Mouse (Mus musculus) adrenal gland, postnatal 10 days (tissue): ENCODE data around the gene Zfp511. TPM values are rescaled to one million over a fixed set of nuclear protein-coding genes. Genes with fewer than 3 reads are reported as not detected.

ENCODE experiments used
- microRNA-seq: library from miRNA; unstranded; fragments of <30 nt; microRNA quantifications from one replicate; pipeline ENCODE4 v1.2.0, GENCODE M21; 2021
- total RNA-seq, 2 experiments: library from RNA; stranded (reverse); gene quantifications; 2 replicates each; pipeline ENCODE4 v1.2.3; 2021

Gene Zfp511
- total RNA-seq, 2 experiments from 2014 or later: 14.0 to 18.1 TPM

Small RNA genes lying within 50 kb of the gene (microRNA-seq; reads per million reads assigned to microRNA genes)
- gene Mir7062: not detected

Other genes starting within 250 kb of the Zfp511 start
- gene Adgra1, start 202.2 kb upstream of the Zfp511 start, total RNA-seq: 1 to 10 TPM; 2.4 to 3.9 TPM
- under 1 TPM; 0.42 to 0.55 TPM for gene Kndc1, start 141.7 kb upstream of the Zfp511 start, total RNA-seq
- gene Utf1, start 92.6 kb upstream of the Zfp511 start, total RNA-seq: under 1 TPM in 1 of 2 experiments, not detected in 1; 0.24 TPM
- gene 6430531B16Rik, start 57.6 kb upstream of the Zfp511 start, total RNA-seq: under 1 TPM in 1 of 2 experiments, not detected in 1; 0.39 TPM
- 1 to 10 TPM; 1.9 to 2.9 TPM for gene Adam8, start 43.8 kb upstream of the Zfp511 start, total RNA-seq
- gene Tubgcp2, start 278 bp downstream of the Zfp511 start, total RNA-seq: 10 to 100 TPM; 32.7 to 37.4 TPM
- gene Msx3, start 12.7 kb downstream of the Zfp511 start, total RNA-seq: not detected
- gene Caly, start 46.2 kb downstream of the Zfp511 start, total RNA-seq: 1 to 10 TPM; 4.9 to 6.6 TPM
- not detected for gene Prap1, start 57.0 kb downstream of the Zfp511 start, total RNA-seq
- 10 to 100 TPM; 82.5 to 99.0 TPM for gene Fuom, start 66.0 kb downstream of the Zfp511 start, total RNA-seq
- 10 to 100 TPM; 21.2 to 25.1 TPM for gene Paox, start 79.4 kb downstream of the Zfp511 start, total RNA-seq
- gene Echs1, start 80.1 kb downstream of the Zfp511 start, total RNA-seq: 100 to 1,000 TPM; 600 to 610 TPM
- 10 to 100 TPM; 42.0 to 45.9 TPM for gene Mtg1, start 101.2 kb downstream of the Zfp511 start, total RNA-seq
- gene Sprn, start 118.5 kb downstream of the Zfp511 start, total RNA-seq: 1 to 10 TPM; 1.7 to 2.0 TPM
- not detected for gene Olfr522, start 128.4 kb downstream of the Zfp511 start, total RNA-seq
- not detected for gene Olfr523, start 136.8 kb downstream of the Zfp511 start, total RNA-seq
- not detected for gene Olfr524, start 169.6 kb downstream of the Zfp511 start, total RNA-seq
- gene Cd163l1, start 181.9 kb downstream of the Zfp511 start, total RNA-seq: under 1 TPM in 1 of 2 experiments, not detected in 1; 0.12 TPM
- gene 5830411N06Rik, start 210.9 kb downstream of the Zfp511 start, total RNA-seq: not detected